Mouse (Mus musculus): ENCODE data around the gene Rab5a.

Gene Rab5a

GRCm38 (mm10) chr17:53543591-53544324 is 64.7 kb downstream of the Rab5a start:
- no peak for DNase-seq (ENCODE audit: low spot score)

- DNase-seq (ENCODE audit: low spot score) = no peak
These were observed 72.6 kb downstream of the Rab5a start for GRCm38 (mm10) chr17:53551306-53552299.

GRCm38 (mm10) chr17:53554088-53554487 is 75.1 kb downstream of the Rab5a start:
- no peak for DNase-seq (ENCODE audit: low spot score)

- DNase-seq (ENCODE audit: low spot score) = no peak
These were observed 75.8 kb downstream of the Rab5a start for GRCm38 (mm10) chr17:53554813-53555212.

Measured in urinary bladder, postnatal 10 days (tissue).